Mouse (Mus musculus) cerebellum, adult 18-20 months (tissue): ENCODE results near the gene Eef1akmt3.
"Not testable (repeated sequence)": the region's sequence is repeated elsewhere in the genome, so short reads cannot be mapped to it uniquely, and the experiment has no call there.

Experiments
- DNase-seq, 2 experiments: peaks; one replicate each; pipeline ENCODE4 v3.0.0; 2021

The Eef1akmt3 gene

GRCm38 (mm10) chr10:127070190-127071121 lies 29.1 kb upstream of the Eef1akmt3 start, which contains the start of gene Tspan31:
Gene Tspan31, minus strand, starts transcription at chr10:127070264.
- DNase-seq, result peak; percentile 88 to 97

- peak in 1 of 2 experiments; percentile 33 for DNase-seq
Measured at GRCm38 (mm10) chr10:127069281-127070189, 28.2 kb upstream of the Eef1akmt3 start.

- DNase-seq, result no peak
Measured at GRCm38 (mm10) chr10:127068360-127069038, 27.2 kb upstream of the Eef1akmt3 start.

GRCm38 (mm10) chr10:127066519-127067018 lies 25.3 kb upstream of the Eef1akmt3 start:
- no peak for DNase-seq

GRCm38 (mm10) chr10:127065981-127066380 lies 24.7 kb upstream of the Eef1akmt3 start:
- no peak for DNase-seq

GRCm38 (mm10) chr10:127063913-127064870 lies 22.9 kb upstream of the Eef1akmt3 start:
- DNase-seq, result peak in 1 of 2 experiments; percentile 41

- DNase-seq, result peak; percentile 99
Measured at GRCm38 (mm10) chr10:127063239-127063872, 22.0 kb upstream of the Eef1akmt3 start, which contains the start of gene Cdk4. Gene Cdk4, plus strand, starts transcription at chr10:127063534.

- DNase-seq, result no peak
Measured at GRCm38 (mm10) chr10:127062503-127062902, 21.2 kb upstream of the Eef1akmt3 start.

- DNase-seq, result not testable (repeated sequence)
Measured at GRCm38 (mm10) chr10:127062101-127062500, 20.8 kb upstream of the Eef1akmt3 start.

- DNase-seq, result no peak
Measured at GRCm38 (mm10) chr10:127061513-127061912, 20.2 kb upstream of the Eef1akmt3 start.

GRCm38 (mm10) chr10:127061085-127061484 lies 19.8 kb upstream of the Eef1akmt3 start:
- DNase-seq, result no peak

GRCm38 (mm10) chr10:127059968-127060916 lies 18.9 kb upstream of the Eef1akmt3 start, which contains the start of gene March9:
Gene March9, minus strand, starts transcription at chr10:127060184.
- DNase-seq, result peak; percentile 89 to 95

GRCm38 (mm10) chr10:127059174-127059967 lies 18.1 kb upstream of the Eef1akmt3 start:
- DNase-seq, result peak; percentile 41 to 60

GRCm38 (mm10) chr10:127058708-127059107 lies 17.4 kb upstream of the Eef1akmt3 start:
- peak in 1 of 2 experiments; percentile 35 for DNase-seq

- DNase-seq, result peak; percentile 79 to 85
Measured at GRCm38 (mm10) chr10:127058161-127058560, 16.8 kb upstream of the Eef1akmt3 start.

- no peak for DNase-seq
Measured at GRCm38 (mm10) chr10:127056490-127056889, 15.2 kb upstream of the Eef1akmt3 start.

GRCm38 (mm10) chr10:127055406-127055805 lies 14.1 kb upstream of the Eef1akmt3 start:
- no peak for DNase-seq

GRCm38 (mm10) chr10:127054646-127055045 lies 13.3 kb upstream of the Eef1akmt3 start:
- DNase-seq, result no peak
